Mouse (Mus musculus) G1E-ER4 (cell line): ENCODE measurements around the gene Gm4305. TPM values are rescaled to one million over a fixed set of nuclear protein-coding genes. Genes with fewer than 3 reads are reported as not detected.
"Not testable (repeated sequence)": the region's sequence is repeated elsewhere in the genome, so short reads cannot be mapped to it uniquely, and the experiment has no call there.

Experiments
- GATA1 ChIP-seq: IDR thresholded peaks from one replicate; pipeline ENCODE4 v1.8.0; 2012; ENCODE audit warnings: low read length, inconsistent platforms
- polyA plus RNA-seq: library from polyadenylated mRNA; stranded (reverse); fragments of >175 nt; gene quantifications from 2 replicates; pipeline ENCODE4 v1.2.3, GENCODE M21; 2012

Gm4305 gene
- polyA plus RNA-seq: not detected in 2 replicates

- not testable (repeated sequence) for TF ChIP-seq GATA1
These were observed at the start of gene Gm4305 for GRCm38 (mm10) chr10:100350793-100351192. TSS of gene Gm4305 (plus strand) at chr10:100351093.

GRCm38 (mm10) chr10:100335376-100335775, 15.5 kb upstream of the Gm4305 start, which contains the start of gene Gm4301:
TSS of gene Gm4301 (plus strand) at chr10:100335676.
- not testable (repeated sequence) for TF ChIP-seq GATA1

- TF ChIP-seq GATA1: not testable (repeated sequence)
These were observed 10.4 kb upstream of the Gm4305 start, which contains the start of gene Gm4302 for GRCm38 (mm10) chr10:100340536-100340935. TSS of gene Gm4302 (plus strand) at chr10:100340836.

GRCm38 (mm10) chr10:100345672-100346071, 5.2 kb upstream of the Gm4305 start, which contains the start of gene Gm4303:
TSS of gene Gm4303 (plus strand) at chr10:100345972.
- TF ChIP-seq GATA1: not testable (repeated sequence)

GRCm38 (mm10) chr10:100361038-100361437, 10.1 kb downstream of the Gm4305 start, which contains the start of gene Gm4307:
TSS of gene Gm4307 (plus strand) at chr10:100361338.
- TF ChIP-seq GATA1: not testable (repeated sequence)

- TF ChIP-seq GATA1: not testable (repeated sequence)
These were observed 31.6 kb downstream of the Gm4305 start, which contains the start of gene Gm4312 for GRCm38 (mm10) chr10:100382460-100382859. TSS of gene Gm4312 (minus strand) at chr10:100382560.

Other genes starting within 250 kb of the Gm4305 start
- not detected in 2 replicates for gene Gm4301, start 15.4 kb upstream of the Gm4305 start, polyA plus RNA-seq
- gene Gm4302, start 10.3 kb upstream of the Gm4305 start, polyA plus RNA-seq: not detected in 2 replicates
- gene Gm4303, start 5.1 kb upstream of the Gm4305 start, polyA plus RNA-seq: not detected in 2 replicates
- gene Gm4307, start 10.2 kb downstream of the Gm4305 start, polyA plus RNA-seq: not detected in 2 replicates
- not detected in 2 replicates for gene Gm4312, start 31.5 kb downstream of the Gm4305 start, polyA plus RNA-seq
- gene Tmtc3, start 136.3 kb downstream of the Gm4305 start, polyA plus RNA-seq: 4.4 and 6.3 TPM in 2 replicates
- 0.30 and 0.39 TPM in 2 replicates for gene Cep290, start 136.5 kb downstream of the Gm4305 start, polyA plus RNA-seq
- gene 4930430F08Rik, start 239.3 kb downstream of the Gm4305 start, polyA plus RNA-seq: 6.4 and 13.8 TPM in 2 replicates
- gene 1700017N19Rik, start 239.4 kb downstream of the Gm4305 start, polyA plus RNA-seq: not detected in 2 replicates